Mouse (Mus musculus): Measurements from ENCODE around the gene Lsamp.

DNA sequence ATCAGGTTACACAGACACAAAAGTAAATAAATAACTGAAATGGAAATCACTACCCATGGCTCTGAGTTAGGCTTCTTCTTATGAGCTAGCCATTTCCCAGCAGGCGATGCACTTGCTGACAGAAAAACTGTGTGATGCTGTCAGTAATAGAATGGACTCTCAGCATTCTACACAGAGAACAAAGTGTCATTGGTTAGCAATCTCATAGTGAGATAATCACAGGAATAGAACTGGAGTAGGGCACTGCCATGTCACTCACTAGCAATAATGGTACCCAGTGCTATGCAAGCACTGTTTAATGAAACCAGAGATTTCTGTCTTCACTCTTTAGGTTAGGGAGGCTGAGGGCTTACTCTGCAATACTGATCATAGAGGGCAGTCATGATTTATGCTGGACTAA is 669.3 kb downstream of the Lsamp start:
- no peak for TF ChIP-seq ZNF384 (IDR thresholded peaks at IDR 0.05; ENCODE audit: low read depth, low read length)
- no peak for TF ChIP-seq CTCF (conservative IDR thresholded peaks at IDR 0.05 in 1 of 2, IDR thresholded peaks at IDR 0.05 in 1 of 2; ENCODE audit: low read depth in 2 of 2, low read length in 2 of 2)
- TF ChIP-seq CHD1 (IDR thresholded peaks at IDR 0.05; ENCODE audit: low read depth, low read length), result no peak
- no peak for TF ChIP-seq MAZ (IDR thresholded peaks at IDR 0.05; ENCODE audit: low read depth, low read length)
- no peak for TF ChIP-seq MXI1 (IDR thresholded peaks at IDR 0.05; ENCODE audit: low read depth, low read length)
- no peak for TF ChIP-seq POLR2A (IDR thresholded peaks at IDR 0.05; ENCODE audit: low read depth, low read length)
- TF ChIP-seq USF1 (IDR thresholded peaks at IDR 0.05; ENCODE audit: low read depth, low read length), result no peak
- TF ChIP-seq TCF12 (IDR thresholded peaks at IDR 0.05; ENCODE audit: low read depth, low read length), result no peak
- no peak for TF ChIP-seq MAFK (IDR thresholded peaks at IDR 0.05; ENCODE audit: insufficient replicate concordance, low read length)
